Mouse (Mus musculus) limb, embryonic 14.5 days (tissue): ENCODE measurements at regions not wholly inside any gene's neighbourhood (a gene's known extent, or its start where the extent isn't known, plus 50 kb on each side); places are given as distances from the start of the nearest gene placed in this dataset.

Experiments
- ATAC-seq: fragments of 200-750 bp; cut with Nextera tagmentation; 2 replicates; pipeline ENCODE4 v1.8.0; 2017; ENCODE audit warnings: low read depth, moderate number of reproducible peaks, moderate TSS enrichment; ENCODE audit not compliant: low FRiP score
- DNase-seq: peaks from one replicate; pipeline ENCODE4 v3.0.0-alpha.2; 2015; ENCODE audit warnings: low spot score
- H3K27ac ChIP-seq: fragments of 300-500 bp; sonication (generic); replicated peaks from 2 replicates; pipeline ENCODE4 v1.5.1; 2014; ENCODE audit warnings: low read depth, mild to moderate bottlenecking, low read length, moderate library complexity, mixed read lengths
- H3K27me3 ChIP-seq: fragments of 300-500 bp; sonication (generic); 2 replicates; pipeline ENCODE4 v1.6.1; 2014; ENCODE audit warnings: low read length, mixed read lengths; ENCODE audit not compliant: control insufficient read depth, insufficient read depth
- H3K36me3 ChIP-seq: fragments of 300-500 bp; sonication (generic); 2 replicates; pipeline ENCODE4 v1.6.1; 2014; ENCODE audit warnings: mild to moderate bottlenecking, low read length, moderate library complexity, mixed read lengths; ENCODE audit not compliant: control insufficient read depth, insufficient read depth
- H3K4me1 ChIP-seq: fragments of 300-500 bp; sonication (generic); 2 replicates; pipeline ENCODE4 v1.6.1; 2014; ENCODE audit warnings: antibody characterized with exemption, low read length, mixed read lengths; ENCODE audit not compliant: control insufficient read depth, insufficient read depth
- H3K4me2 ChIP-seq: fragments of 300-500 bp; sonication (generic); replicated peaks from 2 replicates; pipeline ENCODE4 v1.6.1; 2014; ENCODE audit warnings: low read depth, mild to moderate bottlenecking, low read length, moderate library complexity; ENCODE audit not compliant: severe bottlenecking
- H3K4me3 ChIP-seq: fragments of 300-500 bp; sonication (generic); replicated peaks from 2 replicates; pipeline ENCODE4 v1.5.1; 2014; ENCODE audit warnings: low read length
- H3K9ac ChIP-seq: fragments of 300-500 bp; sonication (generic); 2 replicates; pipeline ENCODE4 v1.6.1; 2014; ENCODE audit warnings: mild to moderate bottlenecking, low read depth, low read length, moderate library complexity; ENCODE audit not compliant: severe bottlenecking
- H3K9me3 ChIP-seq: fragments of 300-500 bp; sonication (generic); 2 replicates; pipeline ENCODE4 v1.6.1; 2016; ENCODE audit warnings: low read length; ENCODE audit not compliant: control insufficient read depth
- POLR2A ChIP-seq: fragments of 200-500 bp; IDR thresholded peaks from 2 replicates; pipeline ENCODE4 v1.8.0; 2012; ENCODE audit warnings: inconsistent platforms, mild to moderate bottlenecking, moderate library complexity, borderline replicate concordance; ENCODE audit not compliant: insufficient read depth, insufficient read length; ENCODE audit errors: extremely low read depth
- WGBS: fragments of 180-500 bp; shearing (Covaris S2); extraction: QIAGEN DNeasy Blood & Tissue Kit; methylation state at CpG from one replicate; pipeline ENCODE4 v1.1.7; 2014; 5-methylcytosine and 5-hydroxymethylcytosine counted together

DNA sequence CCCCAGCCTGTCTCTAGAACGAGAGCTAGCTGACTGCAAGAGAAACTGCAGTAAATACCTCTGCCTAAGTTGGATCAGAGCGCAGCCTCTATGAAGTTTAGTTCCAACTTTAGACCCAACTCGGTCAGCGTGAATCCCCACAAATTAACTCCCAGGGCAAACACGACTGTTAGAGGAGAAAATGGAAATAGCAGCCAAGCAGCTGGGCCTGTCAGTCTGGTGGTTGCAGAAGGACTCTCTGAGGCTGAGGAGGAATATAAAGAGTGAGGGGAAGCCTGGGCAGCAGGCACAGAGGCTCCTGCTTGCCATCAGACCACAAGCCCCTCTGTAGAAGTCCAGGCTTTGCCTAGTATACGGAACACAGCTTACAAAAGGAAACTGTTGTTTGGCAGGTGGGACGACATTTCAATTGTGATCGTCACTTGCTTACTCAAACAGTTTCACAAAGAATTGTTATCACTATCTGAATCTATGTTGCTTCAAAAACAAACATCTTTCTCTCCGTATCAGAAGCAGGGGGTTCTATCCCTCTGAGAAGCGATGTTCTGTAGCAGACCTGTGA lies 135.0 kb downstream of the Lmo4 start:
- no peak overlapping the region for H3K9ac ChIP-seq
- H3K27me3 ChIP-seq = no peaks in the 10 kb centered on the region
- no peak overlapping the region for H3K4me2 ChIP-seq
- H3K36me3 ChIP-seq = no peaks in the 10 kb centered on the region
- ATAC-seq (peak; percentile 50), DNase-seq (peak; percentile 32)
- H3K4me1 ChIP-seq = no peaks in the 10 kb centered on the region
- WGBS = 73% methylated on average over 10 of the region's 10 CpGs
- no peak for TF ChIP-seq POLR2A
- H3K9me3 ChIP-seq = no peaks in the 10 kb centered on the region
- no peak overlapping the region for H3K27ac ChIP-seq
- H3K4me3 ChIP-seq = no peak overlapping the region

DNA sequence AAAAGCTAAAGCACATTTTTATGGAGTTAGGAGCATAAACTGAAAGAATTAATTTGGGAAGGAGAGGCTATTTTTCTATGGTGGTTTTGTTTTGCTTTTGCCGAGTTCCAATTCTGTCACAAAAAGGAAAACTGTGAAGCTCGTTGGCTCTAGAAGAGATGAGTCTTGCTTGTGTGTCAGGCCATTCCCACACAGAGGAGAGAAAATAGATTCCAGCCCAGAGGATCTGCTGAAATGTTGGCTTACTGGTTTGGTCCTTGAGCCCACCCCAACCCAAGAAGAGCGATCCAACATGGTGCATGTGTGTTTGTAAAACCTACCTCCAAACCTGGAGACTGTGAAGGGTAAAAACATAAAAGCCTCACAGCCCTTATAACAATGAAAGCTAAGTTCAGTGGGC lies 138.0 kb downstream of the Lmo4 start:
- Histone ChIP-seq H3K9me3 (no peaks in the 10 kb centered on the region), H3K4me1 (no peaks in the 10 kb centered on the region), H3K4me3 (no peak overlapping the region), H3K27me3 (no peaks in the 10 kb centered on the region), H3K36me3 (no peaks in the 10 kb centered on the region), H3K27ac (no peak overlapping the region), H3K4me2 (no peak overlapping the region), H3K9ac (no peak overlapping the region)
- DNase-seq (no peak), ATAC-seq (no peak)
- TF ChIP-seq POLR2A = no peak
- WGBS = 67% methylated on average over 3 of the region's 3 CpGs

DNA sequence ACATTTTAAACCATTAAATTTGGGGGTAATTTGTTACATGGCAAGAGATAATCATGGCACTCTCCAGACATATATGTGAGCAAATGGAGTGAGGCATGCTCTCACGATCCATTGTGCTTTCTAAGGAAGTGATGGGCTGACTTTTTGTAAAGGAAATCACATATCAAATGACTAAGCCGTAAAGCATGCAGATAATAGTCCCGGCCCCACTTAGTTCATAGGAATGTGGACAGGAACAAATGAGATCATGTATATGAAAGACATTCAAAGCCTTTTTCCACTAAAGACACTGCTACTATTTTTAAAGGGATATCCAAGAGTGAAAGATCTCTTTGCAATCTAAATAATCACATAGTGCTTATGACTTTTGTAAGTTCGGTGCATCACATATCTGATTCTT lies 146.9 kb downstream of the Lmo4 start:
- Histone ChIP-seq H3K4me1 (no peaks in the 10 kb centered on the region), H3K9me3 (no peaks in the 10 kb centered on the region), H3K4me3 (no peak overlapping the region), H3K4me2 (no peak overlapping the region), H3K27ac (no peak overlapping the region), H3K27me3 (no peaks in the 10 kb centered on the region), H3K36me3 (no peaks in the 10 kb centered on the region), H3K9ac (no peak overlapping the region)
- TF ChIP-seq POLR2A = no peak
- ATAC-seq (no peak), DNase-seq (no peak)
- 73% methylated on average over 4 of the region's 4 CpGs for WGBS

DNA sequence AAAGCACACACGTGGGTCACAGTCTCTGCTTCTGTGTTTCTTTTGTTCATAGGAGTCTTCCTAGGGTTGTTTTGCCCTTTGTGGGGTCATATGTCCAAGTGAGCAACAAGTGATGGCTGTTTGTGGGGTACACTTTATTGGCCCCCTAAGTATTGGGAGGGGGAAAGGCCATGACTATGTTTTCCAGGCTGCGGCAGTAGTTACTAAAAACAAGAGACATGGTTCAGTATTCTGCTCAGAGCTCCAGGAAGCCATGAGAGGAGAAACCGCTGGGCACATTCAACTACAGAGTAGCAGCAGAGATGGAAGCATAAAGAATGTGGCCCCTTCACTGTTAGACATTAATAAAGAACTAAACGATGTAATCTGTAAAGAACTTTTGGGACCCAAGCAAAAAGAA lies 154.7 kb downstream of the Lmo4 start:
- WGBS = 73% methylated on average over 4 of the region's 4 CpGs
- ATAC-seq (no peak), DNase-seq (no peak)
- H3K27me3 ChIP-seq = no peaks in the 10 kb centered on the region
- no peak overlapping the region for H3K4me3 ChIP-seq
- H3K36me3 ChIP-seq = no peaks in the 10 kb centered on the region
- no peak for TF ChIP-seq POLR2A
- H3K9ac ChIP-seq = no peak overlapping the region
- H3K27ac ChIP-seq = no peak overlapping the region
- no peaks in the 10 kb centered on the region for H3K4me1 ChIP-seq
- H3K4me2 ChIP-seq = no peak overlapping the region
- H3K9me3 ChIP-seq = no peaks in the 10 kb centered on the region

DNA sequence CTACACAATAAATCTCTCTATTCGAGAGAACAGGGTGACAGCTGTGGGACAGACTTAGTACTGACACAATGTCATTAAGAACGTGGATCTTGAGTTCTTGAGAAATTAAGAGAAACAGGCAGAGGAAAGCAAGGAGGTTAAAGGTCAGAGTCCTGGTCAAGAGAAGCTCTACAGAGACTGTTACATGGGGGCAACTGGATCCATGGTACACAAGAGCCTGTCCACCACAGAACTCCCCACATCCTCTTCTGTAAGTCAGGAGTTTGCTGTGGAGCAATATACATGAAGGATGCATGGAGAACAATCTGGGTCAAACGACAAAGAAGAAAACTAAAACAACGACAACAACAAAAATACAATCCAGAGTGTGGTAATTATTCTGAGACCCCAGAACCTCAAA lies 155.8 kb downstream of the Lmo4 start:
- no peak for TF ChIP-seq POLR2A
- no peaks in the 10 kb centered on the region for H3K27me3 ChIP-seq
- no peak overlapping the region for H3K4me2 ChIP-seq
- no peak overlapping the region for H3K9ac ChIP-seq
- H3K27ac ChIP-seq = no peak overlapping the region
- ATAC-seq (no peak), DNase-seq (no peak)
- 51% methylated on average over 4 of the region's 4 CpGs for WGBS
- no peaks in the 10 kb centered on the region for H3K4me1 ChIP-seq
- no peaks in the 10 kb centered on the region for H3K9me3 ChIP-seq
- no peaks in the 10 kb centered on the region for H3K36me3 ChIP-seq
- H3K4me3 ChIP-seq = no peak overlapping the region

DNA sequence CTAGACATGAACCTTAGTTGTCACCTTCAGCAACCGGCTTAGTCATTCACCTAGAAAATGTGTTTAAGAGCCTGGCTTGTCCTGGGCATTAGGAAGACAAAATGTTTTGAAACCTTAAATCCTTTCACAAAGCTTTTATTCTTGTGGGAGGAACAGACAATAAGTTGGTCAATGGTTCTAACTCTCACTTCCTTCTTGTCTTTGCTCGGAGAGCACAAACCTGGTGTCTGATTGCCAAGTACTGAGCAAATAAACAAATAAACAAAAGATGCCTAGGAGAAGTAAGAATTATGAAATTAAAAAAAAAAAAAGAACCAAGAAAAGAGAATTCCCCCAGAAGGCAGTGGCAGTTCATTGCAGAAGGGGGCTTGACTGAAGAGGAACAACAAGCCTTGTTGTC lies 160.7 kb downstream of the Lmo4 start:
- no peaks in the 10 kb centered on the region for H3K4me1 ChIP-seq
- ATAC-seq (no peak), DNase-seq (no peak)
- H3K27ac ChIP-seq = no peak overlapping the region
- no peaks in the 10 kb centered on the region for H3K36me3 ChIP-seq
- WGBS = 92% methylated on average over 2 of the region's 2 CpGs
- TF ChIP-seq POLR2A = no peak
- no peak overlapping the region for H3K9ac ChIP-seq
- H3K4me2 ChIP-seq = no peak overlapping the region
- no peaks in the 10 kb centered on the region for H3K9me3 ChIP-seq
- H3K27me3 ChIP-seq = no peaks in the 10 kb centered on the region
- no peak overlapping the region for H3K4me3 ChIP-seq
